Mouse (Mus musculus): ENCODE measurements around the gene Cox6a1. TPM values are rescaled to one million over a fixed set of nuclear protein-coding genes. Genes with fewer than 3 reads are reported as not detected.

Gene Cox6a1
- polyA plus RNA-seq, 1 experiment: 619 TPM

- Histone ChIP-seq H3K27me3 (ENCODE audit: control insufficient read depth, insufficient read depth, low read length) (no peaks in the 10 kb centered on the region), H3K4me1 (ENCODE audit: control insufficient read depth, insufficient read depth, low read length) (no peaks in the 10 kb centered on the region; the same call in 1 of the 2 replicates), H3K36me3 (ENCODE audit: control insufficient read depth, insufficient read depth, low read length) (no peaks in the 10 kb centered on the region), H3K4me3 (ENCODE audit: control insufficient read depth, low read depth, low read length) (no peak overlapping the region), H3K27ac (ENCODE audit: control insufficient read depth, insufficient read depth, low read depth, low read length) (no peak overlapping the region)
- TF ChIP-seq CTCF (IDR thresholded peaks at IDR 0.05; ENCODE audit: control insufficient read depth, insufficient read depth, insufficient replicate concordance, low read depth, low read length) (no peak), POLR2A (IDR thresholded peaks at IDR 0.05; ENCODE audit: control insufficient read depth, low read depth, low read length) (no peak)
These were observed 13.4 kb upstream of the Cox6a1 start for GRCm38 (mm10) chr5:115362216-115362615.

- Histone ChIP-seq H3K27ac (ENCODE audit: control insufficient read depth, insufficient read depth, low read depth, low read length) (peak overlapping the region; percentile 50), H3K4me3 (ENCODE audit: control insufficient read depth, low read depth, low read length) (no peak overlapping the region; the same call in 1 of the 2 replicates), H3K36me3 (ENCODE audit: control insufficient read depth, insufficient read depth, low read length) (no peaks in the 10 kb centered on the region), H3K27me3 (ENCODE audit: control insufficient read depth, insufficient read depth, low read length) (no peaks in the 10 kb centered on the region), H3K4me1 (ENCODE audit: control insufficient read depth, insufficient read depth, low read length) (no peaks in the 10 kb centered on the region; the same call in 1 of the 2 replicates)
- TF ChIP-seq POLR2A (IDR thresholded peaks at IDR 0.05; ENCODE audit: control insufficient read depth, low read depth, low read length) (no peak), CTCF (IDR thresholded peaks at IDR 0.05; ENCODE audit: control insufficient read depth, insufficient read depth, insufficient replicate concordance, low read depth, low read length) (no peak)
These were observed 11.1 kb upstream of the Cox6a1 start for GRCm38 (mm10) chr5:115359851-115360372.

GRCm38 (mm10) chr5:115359438-115359837 lies 10.7 kb upstream of the Cox6a1 start:
- Histone ChIP-seq H3K36me3 (ENCODE audit: control insufficient read depth, insufficient read depth, low read length) (no peaks in the 10 kb centered on the region), H3K4me1 (ENCODE audit: control insufficient read depth, insufficient read depth, low read length) (no peaks in the 10 kb centered on the region; the same call in 1 of the 2 replicates), H3K4me3 (ENCODE audit: control insufficient read depth, low read depth, low read length) (no peak overlapping the region), H3K27me3 (ENCODE audit: control insufficient read depth, insufficient read depth, low read length) (no peaks in the 10 kb centered on the region), H3K27ac (ENCODE audit: control insufficient read depth, insufficient read depth, low read depth, low read length) (peak overlapping the region; percentile 10)
- no peak for TF ChIP-seq CTCF (IDR thresholded peaks at IDR 0.05; ENCODE audit: control insufficient read depth, insufficient read depth, insufficient replicate concordance, low read depth, low read length)
- TF ChIP-seq POLR2A (IDR thresholded peaks at IDR 0.05; ENCODE audit: control insufficient read depth, low read depth, low read length): no peak

GRCm38 (mm10) chr5:115358872-115359271 lies 10.1 kb upstream of the Cox6a1 start:
- no peaks in the 10 kb centered on the region for H3K27me3 ChIP-seq (ENCODE audit: control insufficient read depth, insufficient read depth, low read length)
- H3K27ac ChIP-seq (ENCODE audit: control insufficient read depth, insufficient read depth, low read depth, low read length): peak overlapping the region; percentile 35
- H3K36me3 ChIP-seq (ENCODE audit: control insufficient read depth, insufficient read depth, low read length): no peaks in the 10 kb centered on the region
- no peak for TF ChIP-seq POLR2A (IDR thresholded peaks at IDR 0.05; ENCODE audit: control insufficient read depth, low read depth, low read length)
- peak; percentile 94 for TF ChIP-seq CTCF (IDR thresholded peaks at IDR 0.05; ENCODE audit: control insufficient read depth, insufficient read depth, insufficient replicate concordance, low read depth, low read length)
- no peaks in the 10 kb centered on the region; the same call in 1 of the 2 replicates for H3K4me1 ChIP-seq (ENCODE audit: control insufficient read depth, insufficient read depth, low read length)
- no peak overlapping the region for H3K4me3 ChIP-seq (ENCODE audit: control insufficient read depth, low read depth, low read length)

GRCm38 (mm10) chr5:115355070-115355469 lies 6.3 kb upstream of the Cox6a1 start:
- Histone ChIP-seq H3K4me3 (ENCODE audit: control insufficient read depth, low read depth, low read length) (no peak overlapping the region), H3K4me1 (ENCODE audit: control insufficient read depth, insufficient read depth, low read length) (no peaks in the 10 kb centered on the region; the same call in 1 of the 2 replicates), H3K27me3 (ENCODE audit: control insufficient read depth, insufficient read depth, low read length) (no peaks in the 10 kb centered on the region), H3K36me3 (ENCODE audit: control insufficient read depth, insufficient read depth, low read length) (no peaks in the 10 kb centered on the region), H3K27ac (ENCODE audit: control insufficient read depth, insufficient read depth, low read depth, low read length) (no peak overlapping the region)
- no peak for TF ChIP-seq CTCF (IDR thresholded peaks at IDR 0.05; ENCODE audit: control insufficient read depth, insufficient read depth, insufficient replicate concordance, low read depth, low read length)
- no peak for TF ChIP-seq POLR2A (IDR thresholded peaks at IDR 0.05; ENCODE audit: control insufficient read depth, low read depth, low read length)

GRCm38 (mm10) chr5:115351348-115351747 lies 2.6 kb upstream of the Cox6a1 start:
- H3K27ac ChIP-seq (ENCODE audit: control insufficient read depth, insufficient read depth, low read depth, low read length): no peak overlapping the region
- no peak for TF ChIP-seq POLR2A (IDR thresholded peaks at IDR 0.05; ENCODE audit: control insufficient read depth, low read depth, low read length)
- TF ChIP-seq CTCF (IDR thresholded peaks at IDR 0.05; ENCODE audit: control insufficient read depth, insufficient read depth, insufficient replicate concordance, low read depth, low read length): peak; percentile 8; the same call in 1 of the 2 replicates
- H3K36me3 ChIP-seq (ENCODE audit: control insufficient read depth, insufficient read depth, low read length): no peaks in the 10 kb centered on the region
- H3K27me3 ChIP-seq (ENCODE audit: control insufficient read depth, insufficient read depth, low read length): no peaks in the 10 kb centered on the region
- no peak overlapping the region for H3K4me3 ChIP-seq (ENCODE audit: control insufficient read depth, low read depth, low read length)
- peaks cover 4% of the 10 kb centered on the region for H3K4me1 ChIP-seq (ENCODE audit: control insufficient read depth, insufficient read depth, low read length)

GRCm38 (mm10) chr5:115349225-115349555 lies 409 bp upstream of the Cox6a1 start:
- Histone ChIP-seq H3K4me1 (ENCODE audit: control insufficient read depth, insufficient read depth, low read length) (peaks cover 4% of the 10 kb centered on the region), H3K27ac (ENCODE audit: control insufficient read depth, insufficient read depth, low read depth, low read length) (peak overlapping the region; percentile 56)
- TF ChIP-seq CTCF (IDR thresholded peaks at IDR 0.05; ENCODE audit: control insufficient read depth, insufficient read depth, insufficient replicate concordance, low read depth, low read length): no peak
- TF ChIP-seq POLR2A (IDR thresholded peaks at IDR 0.05; ENCODE audit: control insufficient read depth, low read depth, low read length): no peak

More at GRCm38 (mm10) chr5:115349225-115349555, 409 bp upstream of the Cox6a1 start:
- Histone ChIP-seq H3K27me3 (ENCODE audit: control insufficient read depth, insufficient read depth, low read length) (no peaks in the 10 kb centered on the region), H3K4me3 (ENCODE audit: control insufficient read depth, low read depth, low read length) (peak overlapping the region; percentile 89), H3K36me3 (ENCODE audit: control insufficient read depth, insufficient read depth, low read length) (no peaks in the 10 kb centered on the region; the same call in 1 of the 2 replicates)

Measured in testis, adult 2 months (tissue).